Mouse (Mus musculus) lung, postnatal 0 days (tissue): Measurements from ENCODE around the gene Obox1.
"Not testable (repeated sequence)": the region's sequence is repeated elsewhere in the genome, so short reads cannot be mapped to it uniquely, and the experiment has no call there.

Source experiments
- CTCF ChIP-seq: IDR thresholded peaks from 2 replicates; pipeline ENCODE4 v1.5.1; 2016; ENCODE audit warnings: antibody characterized with exemption, mild to moderate bottlenecking
- EP300 ChIP-seq: IDR thresholded peaks from 2 replicates; pipeline ENCODE4 v1.6.1; 2016; ENCODE audit warnings: antibody characterized with exemption, mild to moderate bottlenecking, control low read depth

DNA sequence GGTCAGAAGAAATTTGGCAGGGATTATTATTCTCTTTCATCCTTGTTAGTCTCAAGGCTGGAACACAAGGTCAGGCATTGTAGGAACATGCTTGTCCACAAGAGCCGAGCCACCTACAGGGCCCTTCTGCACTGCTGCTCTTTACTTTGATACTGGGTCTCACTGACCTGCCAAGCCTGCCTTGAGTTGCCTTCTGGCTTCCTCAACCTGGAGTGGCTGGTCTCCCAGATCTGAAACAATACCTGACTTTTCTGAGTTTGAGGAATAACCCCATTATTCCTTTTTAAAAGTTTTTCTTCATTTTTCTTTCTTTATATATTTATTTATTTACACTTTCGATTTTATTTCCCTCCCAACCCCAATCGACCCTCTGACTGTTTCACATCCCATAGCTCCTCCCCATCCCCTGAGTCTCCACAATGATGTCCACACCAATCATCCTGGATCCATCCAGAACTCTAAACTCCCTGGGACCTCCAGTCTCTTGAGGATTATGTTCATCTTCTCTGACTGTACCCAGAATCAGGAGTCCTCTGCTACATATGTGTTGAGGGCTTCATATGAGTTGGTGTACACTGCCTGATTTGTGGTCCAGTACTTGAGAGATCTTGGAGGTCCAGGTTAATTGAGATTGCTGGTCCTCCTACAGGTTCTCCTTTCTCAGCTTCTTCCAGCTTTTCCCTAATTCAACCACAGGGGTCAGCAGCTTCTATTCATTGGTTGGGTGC, 10.6 kb downstream of the Obox1 start:
- TF ChIP-seq CTCF, EP300: not testable (repeated sequence)
